20 mouse cellular contexts compared by ENCODE assay signal in genomic region chr12:105500940-105501339, GRCm38 (mm10). TPM values are rescaled to one million over a fixed set of nuclear protein-coding genes. Genes with fewer than 3 reads are reported as not detected.
DNase-seq lines count a peak whose midpoint lies in the region; ATAC-seq and TF ChIP-seq lines count a peak whose summit lies in the region.
"Had no signal": no experiment of that assay in that cellular context is flagged by ENCODE, and none has a peak within 500 bp of the region (broad histone marks: within the 10 kb centered on the region; RNA-seq: fewer than 3 reads in every experiment).

No protein-coding gene starts in this region.

- H3K27me3 ChIP-seq in intestine, embryonic 15.5 days (replicated peaks) = no peaks in the 10 kb centered on the region
- H3K27me3 ChIP-seq in intestine, postnatal 0 days (replicated peaks; ENCODE audit: control insufficient read depth, insufficient read depth, low read length) = no peaks in the 10 kb centered on the region
- H3K27me3 ChIP-seq in kidney, embryonic 15.5 days = 0 out of 2 replicates have a peak, but pooled peaks cover 14% of the 10 kb centered on the region
- no peaks in the 10 kb centered on the region; the same call in 1 of the 2 replicates for H3K27me3 ChIP-seq in limb, embryonic 15.5 days
- H3K27me3 ChIP-seq: limb, embryonic 13.5 days; lung, embryonic 15.5 days had no signal

- H3K27ac ChIP-seq in intestine, embryonic 15.5 days = peak overlapping the region; percentile 32; the same call in 1 of the 2 replicates
- no peak overlapping the region for H3K27ac ChIP-seq in intestine, postnatal 0 days (ENCODE audit: low read depth, low read length)
- peak overlapping the region; percentile 87 for H3K27ac ChIP-seq in kidney, embryonic 15.5 days
- no peak overlapping the region for H3K27ac ChIP-seq in limb, embryonic 15.5 days
- H3K27ac ChIP-seq: left cerebral cortex, adult 2 months; limb, embryonic 13.5 days; lung, embryonic 15.5 days had no signal

- H3K9me3 ChIP-seq in intestine, embryonic 15.5 days = no peaks in the 10 kb centered on the region
- no peaks in the 10 kb centered on the region for H3K9me3 ChIP-seq in intestine, postnatal 0 days (ENCODE audit: control insufficient read depth)
- H3K9me3 ChIP-seq in kidney, embryonic 15.5 days (replicated peaks) = no peaks in the 10 kb centered on the region
- H3K9me3 ChIP-seq in limb, embryonic 15.5 days = no peaks in the 10 kb centered on the region
- H3K9me3 ChIP-seq: limb, embryonic 13.5 days; lung, embryonic 15.5 days had no signal

- H3K4me1 ChIP-seq in intestine, embryonic 15.5 days (replicated peaks) = peaks cover 3% of the 10 kb centered on the region; the same call in 1 of the 2 replicates
- no peaks in the 10 kb centered on the region for H3K4me1 ChIP-seq in intestine, postnatal 0 days (replicated peaks; ENCODE audit: control insufficient read depth, insufficient read depth, low read length)
- H3K4me1 ChIP-seq in kidney, embryonic 15.5 days = peaks cover 25% of the 10 kb centered on the region
- H3K4me1 ChIP-seq in limb, embryonic 15.5 days = peaks cover 15% of the 10 kb centered on the region; the same call in 1 of the 2 replicates
- H3K4me1 ChIP-seq: megakaryocyte, embryonic 14.5 days had no signal

- no peak for ATAC-seq in intestine, embryonic 15.5 days
- no peak for ATAC-seq in intestine, postnatal 0 days
- peak; percentile 81 for ATAC-seq in kidney, embryonic 15.5 days (replicated peaks; ENCODE audit: low FRiP score)
- ATAC-seq in limb, embryonic 15.5 days (ENCODE audit: insufficient number of reproducible peaks, low FRiP score, low TSS enrichment, low read depth) = 0 out of 2 replicates have a peak, but pooled peaks have one; percentile 20
- ATAC-seq: forebrain, postnatal 0 days had no signal

- no peak overlapping the region for H3K9ac ChIP-seq in intestine, embryonic 15.5 days
- no peak overlapping the region for H3K9ac ChIP-seq in intestine, postnatal 0 days (ENCODE audit: low read depth, low read length)
- no peak overlapping the region for H3K9ac ChIP-seq in kidney, embryonic 15.5 days
- H3K9ac ChIP-seq in limb, embryonic 15.5 days = no peak overlapping the region
- H3K9ac ChIP-seq: forebrain, postnatal 0 days; limb, embryonic 13.5 days; lung, embryonic 15.5 days had no signal

- 60% methylated on average over 5 of the region's 5 CpGs for WGBS in intestine, embryonic 15.5 days
- WGBS in intestine, postnatal 0 days = 57% methylated on average over 5 of the region's 5 CpGs
- 18% methylated on average over 5 of the region's 5 CpGs for WGBS in kidney, embryonic 15.5 days
- WGBS in limb, embryonic 15.5 days = 44% methylated on average over 5 of the region's 5 CpGs

- TF ChIP-seq CTCF in intestine, postnatal 0 days (IDR thresholded peaks at IDR 0.05; ENCODE audit: low read depth) = no peak

- H3K4me3 ChIP-seq in intestine, embryonic 15.5 days (replicated peaks) = no peak overlapping the region
- H3K4me3 ChIP-seq in intestine, postnatal 0 days (ENCODE audit: low read depth, low read length) = no peak overlapping the region
- no peak overlapping the region for H3K4me3 ChIP-seq in kidney, embryonic 15.5 days (replicated peaks)
- no peak overlapping the region for H3K4me3 ChIP-seq in limb, embryonic 15.5 days
- H3K4me3 ChIP-seq: erythroblast, embryonic 14.5 days; left cerebral cortex, adult 2 months; limb, embryonic 13.5 days; lung, embryonic 15.5 days; megakaryocyte, embryonic 14.5 days had no signal

- DNase-seq in cerebellum, postnatal 10 days = peak; percentile 30 to 34
- no peak for DNase-seq in cerebellum, postnatal 25 days
- DNase-seq in adrenal gland, postnatal 14 days = no peak
- DNase-seq in cerebellum, adult 9-11 months = no peak
- DNase-seq: adrenal gland, adult 2 months; cerebellum, adult 8-10 months; forebrain, postnatal 0 days; gastrocnemius, postnatal 25 days; heart, postnatal 36 days; right cerebral cortex, postnatal 25 days; thymus, adult 18-20 months had no signal

- no peak overlapping the region for H3K4me2 ChIP-seq in intestine, embryonic 15.5 days (replicated peaks)
- no peak overlapping the region for H3K4me2 ChIP-seq in intestine, postnatal 0 days (replicated peaks; ENCODE audit: low read depth)
- no peak overlapping the region for H3K4me2 ChIP-seq in kidney, embryonic 15.5 days
- no peak overlapping the region for H3K4me2 ChIP-seq in limb, embryonic 15.5 days
- H3K4me2 ChIP-seq: limb, embryonic 13.5 days; lung, embryonic 15.5 days had no signal

- no peaks in the 10 kb centered on the region for H3K36me3 ChIP-seq in intestine, embryonic 15.5 days
- no peaks in the 10 kb centered on the region for H3K36me3 ChIP-seq in intestine, postnatal 0 days (ENCODE audit: control insufficient read depth, insufficient read depth)
- no peaks in the 10 kb centered on the region for H3K36me3 ChIP-seq in kidney, embryonic 15.5 days
- H3K36me3 ChIP-seq in limb, embryonic 15.5 days = no peaks in the 10 kb centered on the region
- H3K36me3 ChIP-seq: limb, embryonic 13.5 days; lung, embryonic 15.5 days had no signal

RNA-seq across cellular contexts. Expression of gene D430019H16Rik, which starts 47.3 kb away (rescaled TPM):
- polyA plus RNA-seq in intestine, embryonic 15.5 days (2015; fragmentation: Nextera tagmentation; extraction: Ambion mirVana) = 0.78 and 1.4 TPM in 2 replicates
- 0.51 and 0.56 TPM in 2 replicates for polyA plus RNA-seq in intestine, postnatal 0 days (2015; fragmentation: Nextera tagmentation; extraction: Ambion mirVana)
- polyA plus RNA-seq in kidney, embryonic 15.5 days (2015; fragmentation: Nextera tagmentation; extraction: Ambion mirVana) = 1.4 and 1.7 TPM in 2 replicates
- 1.4 and 2.0 TPM in 2 replicates for polyA plus RNA-seq in limb, embryonic 15.5 days (2015; fragmentation: Nextera tagmentation; extraction: Ambion mirVana)
- total RNA-seq in adrenal gland, postnatal 14 days (2021) = 4.9 and 5.7 TPM in 2 replicates
- polyA plus RNA-seq: erythroblast, embryonic 14.5 days had no signal

Comparison
In these comparisons a context has a peak if more than half of its experiments do, and no peak if none do; other contexts are left out.
1. DNase-seq: peak in cerebellum, postnatal 10 days (2 of 2); none in cerebellum, postnatal 25 days (0 of 2), adrenal gland, postnatal 14 days (single experiment) and cerebellum, adult 9-11 months (single experiment).
2. H3K27ac ChIP-seq: peak in intestine, embryonic 15.5 days (single experiment) and kidney, embryonic 15.5 days (single experiment); none in intestine, postnatal 0 days (single experiment) and limb, embryonic 15.5 days (single experiment).
3. ATAC-seq: peak in kidney, embryonic 15.5 days (single experiment) and limb, embryonic 15.5 days (single experiment); none in intestine, embryonic 15.5 days (single experiment) and intestine, postnatal 0 days (single experiment).